19 mouse cellular contexts compared by ENCODE assay signal in genomic region chr15:61294616-61295015, GRCm38 (mm10).
"Had no signal": no experiment of that assay in that cellular context is flagged by ENCODE, and none has a peak within 500 bp of the region (broad histone marks: within the 10 kb centered on the region; RNA-seq: fewer than 3 reads in every experiment).

No protein-coding gene starts in this region.

- ATAC-seq: liver, embryonic 12.5 days had no signal

- H3K9me3 ChIP-seq: kidney, embryonic 15.5 days; limb, embryonic 12.5 days; liver, embryonic 12.5 days; liver, embryonic 15.5 days; lung, embryonic 15.5 days had no signal

- H3K27ac ChIP-seq: kidney, embryonic 15.5 days; left cerebral cortex, adult 2 months; limb, embryonic 12.5 days; liver, embryonic 12.5 days; liver, embryonic 15.5 days; lung, embryonic 15.5 days had no signal

- DNase-seq: kidney, adult 8-10 months; kidney, postnatal 10 days; kidney, postnatal 36 days; layer of hippocampus, postnatal 36 days; liver; lung, adult 18-20 months; lung, postnatal 10 days; lung, postnatal 36 days; midbrain, embryonic 14.5 days; thymus, adult 18-20 months; thymus, postnatal 14 days; thymus, postnatal 4 days had no signal

- H3K4me2 ChIP-seq: kidney, embryonic 15.5 days; limb, embryonic 12.5 days; liver, embryonic 12.5 days; liver, embryonic 15.5 days; lung, embryonic 15.5 days; midbrain, embryonic 11.5 days had no signal

- H3K9ac ChIP-seq: kidney, embryonic 15.5 days; limb, embryonic 12.5 days; liver, embryonic 12.5 days; liver, embryonic 15.5 days; lung, embryonic 15.5 days had no signal

- H3K27me3 ChIP-seq: kidney, embryonic 15.5 days; limb, embryonic 12.5 days; liver, embryonic 12.5 days; liver, embryonic 15.5 days; lung, embryonic 15.5 days had no signal

- H3K4me1 ChIP-seq: kidney, embryonic 15.5 days; limb, embryonic 12.5 days; liver, embryonic 12.5 days; liver, embryonic 15.5 days; lung, embryonic 15.5 days had no signal

- H3K4me3 ChIP-seq: kidney, embryonic 15.5 days; left cerebral cortex, adult 2 months; limb, embryonic 12.5 days; liver, embryonic 12.5 days; liver, embryonic 15.5 days; lung, embryonic 15.5 days had no signal

- H3K36me3 ChIP-seq: kidney, embryonic 15.5 days; limb, embryonic 12.5 days; liver, embryonic 12.5 days; liver, embryonic 15.5 days; lung, embryonic 15.5 days had no signal
